Mouse (Mus musculus): ENCODE results near the gene Akt1. TPM values are rescaled to one million over a fixed set of nuclear protein-coding genes. Genes with fewer than 3 reads are reported as not detected.

The Akt1 gene
- total RNA-seq, 2 experiments from 2014 or later, result 153 to 158 TPM

- DNase-seq (ENCODE audit: low spot score in 2 of 2), result peak; percentile 95
Measured at GRCm38 (mm10) chr12:112693185-112694126, 18.8 kb upstream of the Akt1 start.

GRCm38 (mm10) chr12:112688458-112688857, 13.8 kb upstream of the Akt1 start:
- no peak for DNase-seq (ENCODE audit: low spot score in 2 of 2)

- DNase-seq (ENCODE audit: low spot score in 2 of 2), result no peak
Measured at GRCm38 (mm10) chr12:112683351-112683750, 8.7 kb upstream of the Akt1 start.

- no peak for DNase-seq (ENCODE audit: low spot score in 2 of 2)
Measured at GRCm38 (mm10) chr12:112679027-112679996, 4.6 kb upstream of the Akt1 start.

GRCm38 (mm10) chr12:112678555-112679026, 3.9 kb upstream of the Akt1 start, which contains the start of gene Zbtb42:
Gene Zbtb42, plus strand, starts transcription at chr12:112678828.
- no peak for DNase-seq (ENCODE audit: low spot score in 2 of 2)

GRCm38 (mm10) chr12:112677943-112678554, 3.4 kb upstream of the Akt1 start:
- no peak for DNase-seq (ENCODE audit: low spot score in 2 of 2)

- no peak for DNase-seq (ENCODE audit: low spot score in 2 of 2)
Measured at GRCm38 (mm10) chr12:112677076-112677475, 2.4 kb upstream of the Akt1 start.

GRCm38 (mm10) chr12:112675245-112676035, 756 bp upstream of the Akt1 start:
- peak; percentile 82 to 84 for DNase-seq (ENCODE audit: low spot score in 2 of 2)

GRCm38 (mm10) chr12:112673576-112674091, 1.1 kb downstream of the Akt1 start:
- DNase-seq (ENCODE audit: low spot score in 2 of 2), result peak; percentile 49

- DNase-seq (ENCODE audit: low spot score in 2 of 2), result no peak
Measured at GRCm38 (mm10) chr12:112672744-112673575, 1.7 kb downstream of the Akt1 start.

- DNase-seq (ENCODE audit: low spot score in 2 of 2), result no peak
Measured at GRCm38 (mm10) chr12:112671891-112672290, 2.8 kb downstream of the Akt1 start.

- DNase-seq (ENCODE audit: low spot score in 2 of 2), result no peak
Measured at GRCm38 (mm10) chr12:112670718-112671393, 3.8 kb downstream of the Akt1 start.

- DNase-seq (ENCODE audit: low spot score in 2 of 2), result peak in 1 of 2 experiments; percentile 52
Measured at GRCm38 (mm10) chr12:112667619-112668297, 6.9 kb downstream of the Akt1 start.

GRCm38 (mm10) chr12:112665881-112666544, 8.7 kb downstream of the Akt1 start:
- no peak for DNase-seq (ENCODE audit: low spot score in 2 of 2)

- peak; percentile 77 to 83 for DNase-seq (ENCODE audit: low spot score in 2 of 2)
Measured at GRCm38 (mm10) chr12:112665445-112665844, 9.2 kb downstream of the Akt1 start.

- no peak for DNase-seq (ENCODE audit: low spot score in 2 of 2)
Measured at GRCm38 (mm10) chr12:112664656-112665055, 10.0 kb downstream of the Akt1 start.

GRCm38 (mm10) chr12:112664124-112664523, 10.6 kb downstream of the Akt1 start:
- no peak for DNase-seq (ENCODE audit: low spot score in 2 of 2)

Data from layer of hippocampus, postnatal 14 days (tissue).